Mouse (Mus musculus) embryonic fibroblast, embryonic 13.5 days (primary cell): Measurements from ENCODE around the gene Atp5j2.

ENCODE experiments used
- CTCF ChIP-seq: IDR thresholded peaks from 2 replicates; pipeline ENCODE4 v1.5.1; 2011; ENCODE audit warnings: mild to moderate bottlenecking, control low read depth, low read length, moderate library complexity, borderline replicate concordance; ENCODE audit not compliant: insufficient read depth
- POLR2A ChIP-seq: IDR thresholded peaks from 2 replicates; pipeline ENCODE4 v1.6.1; 2011; ENCODE audit warnings: low read depth, mild to moderate bottlenecking, control low read depth, low read length, moderate library complexity

DNA sequence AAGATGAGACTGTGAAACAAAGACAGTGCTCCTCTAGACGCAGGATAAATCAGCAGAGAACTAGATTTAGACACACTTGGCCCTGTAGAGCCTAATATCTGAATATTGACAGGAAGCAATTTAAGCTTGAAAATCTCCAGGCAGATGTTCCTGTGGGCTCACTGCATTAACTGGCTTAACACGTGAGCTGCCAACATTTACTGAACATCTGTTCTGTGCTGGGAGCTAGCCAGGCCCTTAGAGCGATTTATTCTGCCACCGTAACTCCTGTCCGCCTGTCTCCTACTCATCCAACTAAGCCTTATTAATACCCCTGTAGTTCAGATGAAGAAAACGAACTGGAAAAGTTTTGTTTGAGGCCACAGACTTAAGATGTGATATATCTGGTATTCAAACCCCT is 53.0 kb downstream of the Atp5j2 start:
- TF ChIP-seq POLR2A (no peak), CTCF (no peak)
